Mouse (Mus musculus): ENCODE measurements at regions not wholly inside any gene's neighbourhood (a gene's known extent, or its start where the extent isn't known, plus 50 kb on each side); places are given as distances from the start of the nearest gene placed in this dataset.

- no peak overlapping the region for H3K9ac ChIP-seq (ENCODE audit: low read depth, low read length)
- no peak overlapping the region for H3K4me3 ChIP-seq (ENCODE audit: low read depth, low read length)
- WGBS = 72% methylated on average over 9 of the region's 9 CpGs
- H3K27me3 ChIP-seq (ENCODE audit: control insufficient read depth, insufficient read depth, low read length) = no peaks in the 10 kb centered on the region
- H3K9me3 ChIP-seq (ENCODE audit: control insufficient read depth, low read length) = no peaks in the 10 kb centered on the region
- DNase-seq (ENCODE audit: low spot score) (peak; percentile 10), ATAC-seq (ENCODE audit: low FRiP score) (peak; percentile 65; the same call in 1 of the 2 replicates)
- H3K4me1 ChIP-seq (replicated peaks; ENCODE audit: control insufficient read depth, insufficient read depth, low read length) = no peaks in the 10 kb centered on the region
- H3K36me3 ChIP-seq (ENCODE audit: control insufficient read depth, insufficient read depth, low read length) = no peaks in the 10 kb centered on the region
- no peak overlapping the region for H3K27ac ChIP-seq (ENCODE audit: low read depth, low read length)
- no peak overlapping the region for H3K4me2 ChIP-seq (replicated peaks; ENCODE audit: low read depth, low read length)
These were observed 586.0 kb upstream of the Pitx2 start for GRCm38 (mm10) chr3:128613657-128614056.

- Histone ChIP-seq H3K27ac (ENCODE audit: low read depth, low read length) (no peak overlapping the region), H3K4me1 (replicated peaks; ENCODE audit: control insufficient read depth, insufficient read depth, low read length) (no peaks in the 10 kb centered on the region), H3K9ac (ENCODE audit: low read depth, low read length) (no peak overlapping the region), H3K9me3 (ENCODE audit: control insufficient read depth, low read length) (no peaks in the 10 kb centered on the region), H3K36me3 (ENCODE audit: control insufficient read depth, insufficient read depth, low read length) (no peaks in the 10 kb centered on the region), H3K4me3 (ENCODE audit: low read depth, low read length) (no peak overlapping the region), H3K4me2 (replicated peaks; ENCODE audit: low read depth, low read length) (no peak overlapping the region), H3K27me3 (ENCODE audit: control insufficient read depth, insufficient read depth, low read length) (no peaks in the 10 kb centered on the region)
- WGBS = 85% methylated on average over 6 of the region's 6 CpGs
- ATAC-seq (ENCODE audit: low FRiP score) (no peak), DNase-seq (ENCODE audit: low spot score) (no peak)
These were observed 588.9 kb upstream of the Pitx2 start for GRCm38 (mm10) chr3:128610731-128611130.

- Histone ChIP-seq H3K27ac (ENCODE audit: low read depth, low read length) (no peak overlapping the region), H3K27me3 (ENCODE audit: control insufficient read depth, insufficient read depth, low read length) (no peaks in the 10 kb centered on the region), H3K4me3 (ENCODE audit: low read depth, low read length) (no peak overlapping the region), H3K4me1 (replicated peaks; ENCODE audit: control insufficient read depth, insufficient read depth, low read length) (no peaks in the 10 kb centered on the region), H3K9me3 (ENCODE audit: control insufficient read depth, low read length) (no peaks in the 10 kb centered on the region), H3K9ac (ENCODE audit: low read depth, low read length) (no peak overlapping the region), H3K36me3 (ENCODE audit: control insufficient read depth, insufficient read depth, low read length) (no peaks in the 10 kb centered on the region), H3K4me2 (replicated peaks; ENCODE audit: low read depth, low read length) (no peak overlapping the region)
- DNase-seq (ENCODE audit: low spot score) (no peak), ATAC-seq (ENCODE audit: low FRiP score) (no peak)
- WGBS = 78% methylated on average over 3 of the region's 3 CpGs
These were observed 591.0 kb upstream of the Pitx2 start for GRCm38 (mm10) chr3:128608694-128609093.

GRCm38 (mm10) chr3:128575339-128576129, 624.1 kb upstream of the Pitx2 start:
- Histone ChIP-seq H3K9me3 (ENCODE audit: control insufficient read depth, low read length) (no peaks in the 10 kb centered on the region), H3K36me3 (ENCODE audit: control insufficient read depth, insufficient read depth, low read length) (no peaks in the 10 kb centered on the region), H3K9ac (ENCODE audit: low read depth, low read length) (no peak overlapping the region), H3K27ac (ENCODE audit: low read depth, low read length) (no peak overlapping the region), H3K4me3 (ENCODE audit: low read depth, low read length) (no peak overlapping the region), H3K4me2 (replicated peaks; ENCODE audit: low read depth, low read length) (no peak overlapping the region), H3K27me3 (ENCODE audit: control insufficient read depth, insufficient read depth, low read length) (no peaks in the 10 kb centered on the region), H3K4me1 (replicated peaks; ENCODE audit: control insufficient read depth, insufficient read depth, low read length) (no peaks in the 10 kb centered on the region)
- DNase-seq (ENCODE audit: low spot score) (no peak), ATAC-seq (ENCODE audit: low FRiP score) (0 out of 2 replicates have a peak, but pooled peaks have one; percentile 10)
- 54% methylated on average over 2 of the region's 2 CpGs for WGBS

GRCm38 (mm10) chr3:128570551-128570950, 629.1 kb upstream of the Pitx2 start:
- Histone ChIP-seq H3K36me3 (ENCODE audit: control insufficient read depth, insufficient read depth, low read length) (no peaks in the 10 kb centered on the region), H3K9me3 (ENCODE audit: control insufficient read depth, low read length) (no peaks in the 10 kb centered on the region), H3K27me3 (ENCODE audit: control insufficient read depth, insufficient read depth, low read length) (no peaks in the 10 kb centered on the region), H3K4me2 (replicated peaks; ENCODE audit: low read depth, low read length) (no peak overlapping the region), H3K9ac (ENCODE audit: low read depth, low read length) (no peak overlapping the region), H3K4me3 (ENCODE audit: low read depth, low read length) (no peak overlapping the region), H3K27ac (ENCODE audit: low read depth, low read length) (no peak overlapping the region), H3K4me1 (replicated peaks; ENCODE audit: control insufficient read depth, insufficient read depth, low read length) (no peaks in the 10 kb centered on the region)
- ATAC-seq (ENCODE audit: low FRiP score) = no peak
- no peak for DNase-seq (ENCODE audit: low spot score)
- 89% methylated on average over 3 of the region's 3 CpGs for WGBS

GRCm38 (mm10) chr3:128565386-128565785, 634.3 kb upstream of the Pitx2 start:
- Histone ChIP-seq H3K9ac (ENCODE audit: low read depth, low read length) (no peak overlapping the region), H3K27me3 (ENCODE audit: control insufficient read depth, insufficient read depth, low read length) (no peaks in the 10 kb centered on the region), H3K27ac (ENCODE audit: low read depth, low read length) (no peak overlapping the region), H3K9me3 (ENCODE audit: control insufficient read depth, low read length) (no peaks in the 10 kb centered on the region), H3K4me3 (ENCODE audit: low read depth, low read length) (no peak overlapping the region), H3K4me2 (replicated peaks; ENCODE audit: low read depth, low read length) (no peak overlapping the region), H3K36me3 (ENCODE audit: control insufficient read depth, insufficient read depth, low read length) (no peaks in the 10 kb centered on the region), H3K4me1 (replicated peaks; ENCODE audit: control insufficient read depth, insufficient read depth, low read length) (no peaks in the 10 kb centered on the region)
- WGBS = 82% methylated on average over 8 of the region's 8 CpGs
- ATAC-seq (ENCODE audit: low FRiP score) = no peak
- no peak for DNase-seq (ENCODE audit: low spot score)

GRCm38 (mm10) chr3:128546416-128547327, 650.5 kb upstream of the Fam241a start:
- H3K27me3 ChIP-seq (ENCODE audit: control insufficient read depth, insufficient read depth, low read length) = no peaks in the 10 kb centered on the region
- H3K27ac ChIP-seq (ENCODE audit: low read depth, low read length) = no peak overlapping the region
- no peaks in the 10 kb centered on the region for H3K4me1 ChIP-seq (replicated peaks; ENCODE audit: control insufficient read depth, insufficient read depth, low read length)
- no peak overlapping the region for H3K9ac ChIP-seq (ENCODE audit: low read depth, low read length)
- no peaks in the 10 kb centered on the region for H3K9me3 ChIP-seq (ENCODE audit: control insufficient read depth, low read length)
- H3K4me2 ChIP-seq (replicated peaks; ENCODE audit: low read depth, low read length) = no peak overlapping the region
- no peak overlapping the region for H3K4me3 ChIP-seq (ENCODE audit: low read depth, low read length)
- no peaks in the 10 kb centered on the region for H3K36me3 ChIP-seq (ENCODE audit: control insufficient read depth, insufficient read depth, low read length)
- ATAC-seq (ENCODE audit: low FRiP score) (no peak), DNase-seq (ENCODE audit: low spot score) (peak; percentile 28)
- WGBS = 73% methylated on average over 9 of the region's 9 CpGs

- WGBS = 92% methylated on average over 4 of the region's 4 CpGs
- ATAC-seq (ENCODE audit: low FRiP score) (no peak), DNase-seq (ENCODE audit: low spot score) (no peak)
- H3K27me3 ChIP-seq (ENCODE audit: control insufficient read depth, insufficient read depth, low read length) = no peaks in the 10 kb centered on the region
- no peak overlapping the region for H3K27ac ChIP-seq (ENCODE audit: low read depth, low read length)
- H3K36me3 ChIP-seq (ENCODE audit: control insufficient read depth, insufficient read depth, low read length) = no peaks in the 10 kb centered on the region
- H3K4me3 ChIP-seq (ENCODE audit: low read depth, low read length) = no peak overlapping the region
- no peak overlapping the region for H3K4me2 ChIP-seq (replicated peaks; ENCODE audit: low read depth, low read length)
- H3K9ac ChIP-seq (ENCODE audit: low read depth, low read length) = no peak overlapping the region
- no peaks in the 10 kb centered on the region for H3K9me3 ChIP-seq (ENCODE audit: control insufficient read depth, low read length)
- no peaks in the 10 kb centered on the region for H3K4me1 ChIP-seq (replicated peaks; ENCODE audit: control insufficient read depth, insufficient read depth, low read length)
These were observed 629.3 kb upstream of the Fam241a start for GRCm38 (mm10) chr3:128525427-128525826.

Measured in hindbrain, embryonic 11.5 days (tissue).